ENCODE assay signal across 8 mouse cellular contexts in the genomic region with DNA sequence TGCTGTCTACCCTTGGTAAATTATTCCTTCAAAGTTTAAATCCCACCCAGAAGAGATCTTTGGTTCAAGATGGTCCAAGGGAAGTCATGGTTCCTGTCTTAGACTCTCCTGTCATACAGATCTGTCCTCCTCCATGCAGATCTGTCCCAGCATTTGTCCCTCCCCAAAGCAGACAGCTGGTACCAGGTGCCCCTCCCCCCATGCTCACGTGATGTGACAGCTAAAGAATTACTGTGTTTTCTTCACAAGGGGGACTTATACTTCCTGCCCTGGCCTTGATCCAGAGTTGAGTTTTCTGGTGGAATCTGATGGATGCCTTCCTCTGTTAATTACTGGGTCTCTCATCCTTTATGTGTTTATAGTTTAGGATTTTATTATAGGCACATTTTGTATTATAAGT. TPM values are rescaled to one million over a fixed set of nuclear protein-coding genes. Genes with fewer than 3 reads are reported as not detected.
DNase-seq lines count a peak whose midpoint lies in the region; ATAC-seq and TF ChIP-seq lines count a peak whose summit lies in the region.

No protein-coding gene starts in this region.

- peak; percentile 66 for DNase-seq in CH12.LX (ENCODE audit: extremely low read depth)
- peak; percentile 69 to 85 for DNase-seq in adrenal gland, postnatal 36 days
- DNase-seq in kidney, postnatal 14 days = peak; percentile 77
- peak; percentile 69 for DNase-seq in splenic B cell, adult 2 months (ENCODE audit: low read depth, low spot score)
- DNase-seq in ovary, postnatal 14 days (ENCODE audit: low spot score) = no peak
- DNase-seq in gastrocnemius, postnatal 25 days = no peak

- peak overlapping the region in 2 of 3 experiments; percentile 56 to 57 for H3K4me3 ChIP-seq in CH12.LX (replicated peaks in 1 of 3; ENCODE audit: low read depth in 2 of 3, low read length in 2 of 3, poor library complexity in 1 of 3)
- H3K4me3 ChIP-seq in heart, embryonic 12.5 days = no peak overlapping the region

- H3K4me2 ChIP-seq in CH12.LX (ENCODE audit: insufficient read depth, low read depth, poor library complexity, severe bottlenecking) = 0 out of 2 replicates have a peak overlapping the region, but pooled peaks have one; percentile 86
- peak overlapping the region; percentile 67 for H3K4me2 ChIP-seq in heart, embryonic 12.5 days

- no peak for TF ChIP-seq EP300 in CH12.LX (IDR thresholded peaks at IDR 0.05; ENCODE audit: low read length)

- no peak for ATAC-seq in heart, embryonic 12.5 days (ENCODE audit: insufficient number of reproducible peaks, low FRiP score)
- ATAC-seq in megakaryocyte progenitor cell, adult 5-6 weeks (replicated peaks; ENCODE audit: poor library complexity) = peak; percentile 25

- no peak for TF ChIP-seq CTCF in CH12.LX (conservative IDR thresholded peaks at IDR 0.05 in 1 of 2, IDR thresholded peaks at IDR 0.05 in 1 of 2; ENCODE audit: low read depth in 2 of 2, low read length in 2 of 2)

- dilution Hi-C loops in CH12.LX (cut with MboI; ENCODE audit: extremely low pct_ligation_motif_present, extremely low pct_unique_long_range_greater_than_20kb, low sequenced_read_pairs) = no loop called here

- H3K79me2 ChIP-seq in CH12.LX (replicated peaks; ENCODE audit: control insufficient read depth, extremely low read depth, insufficient read depth, poor library complexity, severe bottlenecking) = no peaks in the 10 kb centered on the region

- H3K9ac ChIP-seq in CH12.LX (ENCODE audit: insufficient read depth, low read depth) = peak overlapping the region; percentile 64; the same call in 1 of the 2 replicates
- H3K9ac ChIP-seq in heart, embryonic 12.5 days = no peak overlapping the region

- no peaks in the 10 kb centered on the region for H3K9me3 ChIP-seq in CH12.LX (replicated peaks; ENCODE audit: low read length)
- H3K9me3 ChIP-seq in heart, embryonic 12.5 days (replicated peaks) = no peaks in the 10 kb centered on the region

- H3K4me1 ChIP-seq in CH12.LX (ENCODE audit: control insufficient read depth in 1 of 2, insufficient read depth in 2 of 2) = peaks cover 3 to 38% of the 10 kb centered on the region in 2 experiments; a peak in 3 of 4 replicates
- H3K4me1 ChIP-seq in heart, embryonic 12.5 days (replicated peaks) = peaks cover 38% of the 10 kb centered on the region

- WGBS in heart, embryonic 12.5 days = 8% methylated on average over 1 of the region's 1 CpGs

- H3K27ac ChIP-seq in CH12.LX (ENCODE audit: insufficient read depth, low read depth) = no peak overlapping the region
- H3K27ac ChIP-seq in heart, embryonic 12.5 days (ENCODE audit: poor library complexity, severe bottlenecking) = peak overlapping the region; percentile 24

- in situ Hi-C loops in CH12.LX (cut with MboI; ENCODE audit: low pct_ligation_motif_present, low pct_unique_long_range_greater_than_20kb, low sequenced_read_pairs) = loop anchor here (5.0 kb wide), 2 partner anchors 54 to 191 kb away; no protein-coding TSS in a partner anchor

- peaks cover 0 to 1% of the 10 kb centered on the region in 2 experiments for H3K36me3 ChIP-seq in CH12.LX (replicated peaks in 1 of 2; ENCODE audit: control insufficient read depth in 1 of 2, insufficient read depth in 1 of 2, low read length in 1 of 2)
- H3K36me3 ChIP-seq in heart, embryonic 12.5 days = peaks cover 2% of the 10 kb centered on the region
- no peaks in the 10 kb centered on the region for H3K36me3 ChIP-seq in splenic B cell, adult 2 months (ENCODE audit: control insufficient read depth, insufficient read depth, low read length, poor library complexity, severe bottlenecking)

- H3K27me3 ChIP-seq in CH12.LX (replicated peaks) = no peaks in the 10 kb centered on the region
- H3K27me3 ChIP-seq in heart, embryonic 12.5 days (replicated peaks) = no peaks in the 10 kb centered on the region
- no peaks in the 10 kb centered on the region for H3K27me3 ChIP-seq in splenic B cell, adult 2 months (ENCODE audit: control insufficient read depth, insufficient read depth, low read length, poor library complexity, severe bottlenecking)

- no peak for TF ChIP-seq RAD21 in CH12.LX (IDR thresholded peaks at IDR 0.05; ENCODE audit: low read depth, low read length)

- no peak for TF ChIP-seq POLR2A in CH12.LX (IDR thresholded peaks at IDR 0.05; ENCODE audit: low read depth, low read length)

TF ChIP-seq in CH12.LX, 34 proteins besides CTCF, POLR2A, EP300 and RAD21:
- TF ChIP-seq SMC3 (IDR thresholded peaks at IDR 0.05; ENCODE audit: low read depth, low read length) (no peak), IRF4 (IDR thresholded peaks at IDR 0.05; ENCODE audit: low read depth, low read length) (no peak), UBTF (IDR thresholded peaks at IDR 0.05; ENCODE audit: low read depth, low read length) (no peak), TCF12 (IDR thresholded peaks at IDR 0.05; ENCODE audit: low read depth, low read length) (no peak), NELFE (IDR thresholded peaks at IDR 0.05; ENCODE audit: low read depth, low read length) (no peak; the same call in 1 of the 2 replicates), GABPA (IDR thresholded peaks at IDR 0.05; ENCODE audit: insufficient replicate concordance, low read depth, low read length) (no peak), SIN3A (IDR thresholded peaks at IDR 0.05; ENCODE audit: low read length) (no peak; the same call in 1 of the 2 replicates), PAX5 (IDR thresholded peaks at IDR 0.05; ENCODE audit: low read length) (no peak), HCFC1 (IDR thresholded peaks at IDR 0.05; ENCODE audit: low read depth, low read length) (no peak), ZKSCAN1 (IDR thresholded peaks at IDR 0.05; ENCODE audit: borderline replicate concordance, low read depth, low read length) (no peak), ELF1 (IDR thresholded peaks at IDR 0.05; ENCODE audit: low read depth, low read length) (peak; percentile 21; the same call in 1 of the 2 replicates), MAX (IDR thresholded peaks at IDR 0.05; ENCODE audit: low read length) (peak; percentile 40; the same call in 1 of the 2 replicates), RCOR1 (conservative IDR thresholded peaks at IDR 0.05; ENCODE audit: low read depth, low read length) (no peak), JUN (IDR thresholded peaks at IDR 0.05; ENCODE audit: insufficient read depth, low read depth, low read length) (no peak), MEF2A (IDR thresholded peaks at IDR 0.05; ENCODE audit: borderline replicate concordance, low read depth, low read length) (no peak), ETS1 (conservative IDR thresholded peaks at IDR 0.05; ENCODE audit: low read depth, low read length) (peak; percentile 42), CHD1 (IDR thresholded peaks at IDR 0.05; ENCODE audit: low read depth, low read length) (no peak), E2F4 (IDR thresholded peaks at IDR 0.05; ENCODE audit: insufficient replicate concordance, low read depth, low read length) (no peak), POLR2AphosphoS2 (IDR thresholded peaks at IDR 0.05; ENCODE audit: low read depth, low read length) (no peak), MAZ (IDR thresholded peaks at IDR 0.05; ENCODE audit: low read depth, low read length) (0 out of 2 replicates have a peak, but pooled peaks have one; percentile 15), USF2 (conservative IDR thresholded peaks at IDR 0.05; ENCODE audit: low read depth, low read length) (peak; percentile 62), JUND (conservative IDR thresholded peaks at IDR 0.05; ENCODE audit: low read depth, low read length) (no peak), ZNF384 (IDR thresholded peaks at IDR 0.05; ENCODE audit: low read depth, low read length) (no peak), BHLHE40 (IDR thresholded peaks at IDR 0.05; ENCODE audit: low read depth, low read length) (peak; percentile 93), MYC (IDR thresholded peaks at IDR 0.05; ENCODE audit: low read depth, low read length) (no peak), MXI1 (IDR thresholded peaks at IDR 0.05; ENCODE audit: low read depth, low read length) (no peak), NRF1 (IDR thresholded peaks at IDR 0.05; ENCODE audit: low read depth, low read length) (no peak), KAT2A (IDR thresholded peaks at IDR 0.05; ENCODE audit: insufficient replicate concordance, low read length) (no peak), TBP (conservative IDR thresholded peaks at IDR 0.05; ENCODE audit: low read depth, low read length) (no peak), CHD2 (IDR thresholded peaks at IDR 0.05; ENCODE audit: low read length) (0 out of 2 replicates have a peak, but pooled peaks have one; percentile 31), ZMIZ1 (IDR thresholded peaks at IDR 0.05; ENCODE audit: low read depth, low read length) (no peak), USF1 (IDR thresholded peaks at IDR 0.05; ENCODE audit: low read depth, low read length) (peak; percentile 76), MAFK (IDR thresholded peaks at IDR 0.05; ENCODE audit: insufficient replicate concordance, low read length) (no peak), ZC3H11A (IDR thresholded peaks at IDR 0.05; ENCODE audit: low read depth, low read length) (no peak)

RNA-seq across cellular contexts. Expression of a gene that starts 0.7 kb away (rescaled TPM):
- 7.5 and 8.4 TPM in 2 replicates for total RNA-seq in CH12.LX (2012; rRNA removed)
- 9.2 and 9.7 TPM in 2 replicates for total RNA-seq in CH12.LX (2014; rRNA removed)
- 18.8 and 19.8 TPM in 2 replicates for polyA plus RNA-seq in CH12.LX (2012; ENCODE audit: insufficient read length, low read depth)
- 10 to 100 TPM in 1 of 2 experiments, 1 to 10 TPM in 1; 7.6 to 16.8 TPM for total RNA-seq in adrenal gland, postnatal 36 days (2021)
- polyA plus RNA-seq in heart, embryonic 12.5 days (2016; fragmentation: Nextera tagmentation; extraction: Ambion mirVana) = 11.8 and 12.8 TPM in 2 replicates
- total RNA-seq in megakaryocyte progenitor cell, adult 5-6 weeks (2015) = 41.4 and 52.2 TPM in 2 replicates
- 46.4 and 58.3 TPM in 2 replicates for total RNA-seq in megakaryocyte progenitor cell, adult 5-6 weeks (2017)
- 1 to 10 TPM; 1.5 to 3.2 TPM for total RNA-seq in gastrocnemius, postnatal 25 days (2021)

RNA-seq across cellular contexts. Expression of a gene that starts 8.4 kb away (rescaled TPM):
- total RNA-seq in CH12.LX (2012; rRNA removed) (0.21 and 0.25 TPM in 2 replicates), CH12.LX (2014; rRNA removed) (0.15 TPM in 2 replicates)
- polyA plus RNA-seq in CH12.LX (2012; ENCODE audit: insufficient read length, low read depth) = 0.26 TPM in 1 of 2 replicates, not detected in the other
- total RNA-seq in adrenal gland, postnatal 36 days (2021) = 1 to 10 TPM; 1.3 to 2.7 TPM
- 4.7 and 5.2 TPM in 2 replicates for polyA plus RNA-seq in heart, embryonic 12.5 days (2016; fragmentation: Nextera tagmentation; extraction: Ambion mirVana)
- total RNA-seq in megakaryocyte progenitor cell, adult 5-6 weeks (2015) = not detected in 2 replicates
- total RNA-seq in megakaryocyte progenitor cell, adult 5-6 weeks (2017) = 0.44 TPM in 1 of 2 replicates, not detected in the other
- total RNA-seq in gastrocnemius, postnatal 25 days (2021) = 1 to 10 TPM; 1.1 to 1.6 TPM

Comparison
In these comparisons a context has a peak if more than half of its experiments do, and no peak if none do; other contexts are left out.
1. DNase-seq: peak in CH12.LX (single experiment), adrenal gland, postnatal 36 days (2 of 2), kidney, postnatal 14 days (single experiment) and splenic B cell, adult 2 months (single experiment); none in ovary, postnatal 14 days (single experiment) and gastrocnemius, postnatal 25 days (single experiment).